Mouse (Mus musculus): Measurements from ENCODE around the gene Macf1.

The Macf1 gene

DNA sequence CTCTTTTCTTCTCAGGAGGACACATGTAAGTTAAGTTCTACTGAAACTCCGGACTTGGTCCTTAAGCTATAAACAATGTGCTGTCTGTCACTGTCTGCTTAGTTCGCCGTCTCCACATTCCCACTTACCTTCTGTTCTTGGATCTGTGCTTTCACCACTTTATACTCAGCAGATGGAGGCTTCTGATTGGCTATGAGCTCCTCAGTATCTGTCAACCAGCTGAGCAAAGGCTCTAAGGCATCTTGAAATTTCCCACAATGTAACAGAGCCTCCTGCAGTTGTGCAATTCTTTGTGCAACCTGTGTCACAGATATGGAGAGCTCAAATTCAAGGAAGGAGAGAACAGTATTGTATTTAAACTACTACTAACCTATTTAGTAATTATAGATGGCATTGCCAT, 282.9 kb downstream of the Macf1 start:
- no peak for DNase-seq

GRCm38 (mm10) chr4:123397643-123398434, 286.3 kb downstream of the Macf1 start:
- DNase-seq = no peak

DNA sequence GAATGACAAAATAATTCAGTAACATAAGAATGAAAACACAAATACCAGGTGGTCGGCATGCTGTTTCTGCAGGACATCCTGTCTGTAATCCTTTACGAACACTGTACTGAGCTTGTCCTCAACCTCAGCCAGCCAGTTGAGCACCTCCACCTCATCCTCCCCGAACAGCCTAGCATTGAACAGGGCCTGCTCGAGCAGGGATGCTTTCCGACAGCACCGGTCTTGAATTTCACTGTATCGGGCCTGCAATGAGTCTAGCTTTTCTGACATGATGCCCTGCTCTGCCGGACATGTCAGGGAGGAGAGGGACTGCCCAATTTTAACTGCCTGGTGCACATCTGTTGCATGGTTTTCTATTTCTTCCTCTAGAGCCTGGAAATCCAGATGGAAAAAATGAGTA, 287.1 kb downstream of the Macf1 start:
- DNase-seq = no peak

GRCm38 (mm10) chr4:123395435-123396000, 288.6 kb downstream of the Macf1 start:
- DNase-seq = peak in 1 of 2 experiments; percentile 17

DNA sequence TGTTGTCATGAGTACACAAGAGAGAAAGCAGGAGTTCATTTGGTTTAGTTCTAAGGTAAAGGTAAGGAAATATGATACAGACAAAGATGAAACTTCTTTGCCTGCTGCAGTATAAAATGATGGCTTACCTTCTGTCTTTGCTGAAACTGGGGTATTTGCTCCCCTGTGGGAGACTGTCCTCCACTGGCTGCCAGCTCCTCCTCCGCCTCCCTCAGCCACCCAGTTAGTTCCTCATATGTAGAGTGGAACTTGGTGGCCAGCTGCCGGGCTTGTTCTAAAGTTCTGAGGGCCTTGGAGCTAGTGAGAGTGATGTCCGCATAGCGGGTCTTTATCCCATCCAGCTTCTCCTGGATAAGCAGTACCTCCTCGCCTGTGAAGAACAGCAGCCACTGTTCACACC, 289.3 kb downstream of the Macf1 start:
- DNase-seq = no peak

DNA sequence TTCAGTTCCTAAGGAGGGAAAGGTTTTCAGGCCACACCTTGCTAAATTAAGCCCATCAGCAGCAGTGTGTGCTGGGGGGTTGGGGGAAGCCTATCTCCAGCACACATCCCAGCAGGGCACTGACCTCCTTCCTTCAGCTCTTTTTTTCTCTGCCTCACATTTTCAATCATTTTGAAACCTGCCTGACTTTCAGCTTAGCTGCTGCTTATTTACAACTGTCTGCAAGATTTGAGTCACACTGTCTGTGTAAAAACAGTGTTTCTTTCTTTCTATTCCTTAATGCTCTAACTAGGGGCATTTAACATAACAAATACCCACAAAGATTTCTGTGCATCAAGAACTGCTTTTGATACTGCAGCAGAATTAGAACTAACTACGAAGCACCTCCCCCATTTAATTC, 289.9 kb downstream of the Macf1 start:
- DNase-seq = no peak

- DNase-seq = no peak
Measured at GRCm38 (mm10) chr4:123393004-123393403, 291.2 kb downstream of the Macf1 start.

DNA sequence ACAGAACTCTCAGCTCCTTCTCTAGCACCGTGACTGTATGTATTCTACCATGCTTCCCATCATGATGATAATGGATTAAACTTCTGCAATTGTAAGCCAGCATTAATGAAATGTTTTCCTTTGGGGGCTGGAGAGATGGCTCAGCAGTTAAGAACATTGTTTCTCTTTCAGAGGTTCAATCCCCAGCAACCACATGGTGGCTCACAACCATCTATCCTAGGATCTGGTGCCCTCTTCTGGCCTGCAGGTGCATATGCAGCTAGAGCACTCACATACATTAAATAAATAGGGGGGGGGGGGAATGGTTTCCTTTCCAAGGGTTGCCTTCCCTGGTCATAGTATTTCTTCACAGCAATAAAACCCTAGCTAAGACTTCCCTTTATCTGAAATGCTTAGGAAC, 292.0 kb downstream of the Macf1 start:
- DNase-seq = no peak

DNA sequence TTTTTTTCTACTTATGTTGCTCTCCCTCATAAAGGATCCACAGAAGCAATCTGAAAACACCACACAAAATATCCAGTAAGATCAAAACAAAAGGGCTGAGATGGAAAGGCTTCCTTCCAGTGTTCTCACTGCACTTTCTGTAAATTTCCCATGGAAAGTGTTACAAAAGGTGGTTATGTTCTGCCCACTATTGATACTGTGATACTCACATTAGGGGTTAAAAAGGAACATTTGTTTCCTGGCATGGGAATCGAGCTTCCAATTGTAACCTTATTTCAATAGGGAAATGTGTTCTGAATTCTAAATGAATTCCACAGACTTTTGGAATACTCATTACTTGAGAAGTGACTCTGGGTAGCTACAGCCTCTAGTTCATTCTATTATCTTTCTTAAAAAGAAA, 299.1 kb downstream of the Macf1 start:
- DNase-seq = no peak

- no peak for DNase-seq
Measured at GRCm38 (mm10) chr4:123383173-123383572, 301.0 kb downstream of the Macf1 start.

GRCm38 (mm10) chr4:123382051-123382450, 302.1 kb downstream of the Macf1 start:
- peak in 1 of 2 experiments; percentile 44 for DNase-seq

DNA sequence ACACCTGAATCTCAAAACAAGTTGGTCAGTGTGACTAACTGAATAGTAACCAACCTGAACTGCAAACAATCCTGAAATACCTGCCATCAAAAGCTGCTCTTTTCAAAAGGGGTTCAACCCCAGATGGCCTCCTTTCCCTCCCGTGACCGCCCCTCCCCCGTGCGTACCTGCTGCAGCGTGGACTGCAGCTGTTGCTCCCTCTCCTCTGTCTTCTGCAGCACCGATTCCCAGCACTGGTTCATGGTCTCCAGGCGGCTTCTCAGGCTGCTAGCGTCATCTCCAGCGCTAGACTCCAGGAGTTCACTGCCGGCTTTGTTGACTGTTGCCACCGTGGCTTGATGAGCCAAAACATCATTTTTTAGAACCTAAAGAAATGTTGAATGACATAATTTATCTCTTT, 302.6 kb downstream of the Macf1 start:
- no peak for DNase-seq

DNA sequence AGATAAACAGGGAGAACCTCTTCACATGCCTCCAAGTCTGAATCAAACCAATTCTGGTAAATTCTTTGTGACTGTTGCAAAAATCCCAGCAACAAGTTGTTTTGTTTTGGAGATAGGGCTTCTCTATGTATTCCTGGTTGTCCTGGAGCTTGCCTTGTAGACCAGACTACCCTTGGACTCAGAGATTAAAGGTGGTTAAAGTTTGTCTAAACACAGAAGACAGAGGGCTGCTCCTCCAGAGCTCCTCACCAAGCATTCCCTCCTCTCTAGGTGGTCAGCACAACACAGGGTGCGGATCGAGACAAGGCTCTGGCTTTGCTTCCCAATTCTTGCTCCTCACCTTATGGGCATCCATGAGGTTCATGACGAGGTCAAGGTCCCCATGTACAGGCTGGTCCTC, 308.1 kb downstream of the Macf1 start:
- peak in 1 of 2 experiments; percentile 25 for DNase-seq

DNA sequence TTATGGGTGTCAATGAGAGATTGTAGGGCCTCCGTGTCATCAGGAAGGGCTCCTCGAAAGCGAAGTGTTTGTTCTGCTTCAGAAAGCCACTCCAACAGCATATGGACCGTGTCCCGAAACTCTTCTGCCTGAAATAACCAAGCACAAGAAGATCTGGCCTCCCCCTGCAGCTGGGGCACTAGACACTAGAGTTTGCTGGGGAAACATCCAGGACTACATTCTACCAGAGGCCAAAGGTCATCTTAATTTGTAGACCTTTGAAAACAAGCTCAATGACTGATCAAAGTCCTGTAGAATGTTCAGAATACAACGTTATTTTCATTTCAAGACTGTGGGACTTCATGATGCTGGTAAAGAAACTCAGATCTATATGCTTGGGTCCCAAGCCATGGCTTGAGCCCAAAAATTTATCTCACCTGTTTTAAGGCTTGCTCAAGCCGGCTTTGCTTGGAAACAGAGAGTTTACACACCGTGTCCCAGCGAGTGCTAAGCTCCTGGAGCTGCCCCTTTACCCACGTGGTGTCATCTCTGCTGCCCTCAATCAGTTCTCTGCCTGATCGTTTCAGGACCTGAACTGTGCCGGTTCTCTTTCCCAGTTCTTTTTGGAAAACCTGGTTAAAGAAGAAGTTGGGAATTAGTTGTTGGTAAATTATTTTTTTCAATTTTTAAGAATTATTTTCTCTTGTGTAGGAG, 309.7 kb downstream of the Macf1 start:
- DNase-seq = peak in 1 of 2 experiments; percentile 59

GRCm38 (mm10) chr4:123363555-123363954, 320.6 kb downstream of the Macf1 start:
- no peak for DNase-seq

DNA sequence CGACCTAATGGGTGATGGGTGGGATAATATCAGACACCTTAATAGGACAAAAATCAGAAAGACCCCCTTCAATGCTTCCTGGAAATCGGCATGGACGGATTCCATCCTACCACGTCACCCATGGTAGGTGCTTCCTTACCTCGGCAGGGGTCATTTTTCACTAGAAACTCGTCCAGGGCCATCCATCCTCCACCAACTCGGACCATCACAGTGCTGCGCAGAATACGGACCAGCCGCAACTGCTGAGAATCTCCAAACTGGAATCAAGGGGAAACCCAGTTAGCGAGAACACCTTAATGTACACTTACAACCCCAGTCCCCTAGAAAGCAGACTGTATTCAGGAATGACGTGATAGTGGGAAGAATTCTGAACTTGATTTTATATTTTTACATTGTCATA, 323.4 kb downstream of the Macf1 start:
- DNase-seq = no peak

- DNase-seq = no peak
Measured at GRCm38 (mm10) chr4:123358613-123359012, 325.5 kb downstream of the Macf1 start.

DNA sequence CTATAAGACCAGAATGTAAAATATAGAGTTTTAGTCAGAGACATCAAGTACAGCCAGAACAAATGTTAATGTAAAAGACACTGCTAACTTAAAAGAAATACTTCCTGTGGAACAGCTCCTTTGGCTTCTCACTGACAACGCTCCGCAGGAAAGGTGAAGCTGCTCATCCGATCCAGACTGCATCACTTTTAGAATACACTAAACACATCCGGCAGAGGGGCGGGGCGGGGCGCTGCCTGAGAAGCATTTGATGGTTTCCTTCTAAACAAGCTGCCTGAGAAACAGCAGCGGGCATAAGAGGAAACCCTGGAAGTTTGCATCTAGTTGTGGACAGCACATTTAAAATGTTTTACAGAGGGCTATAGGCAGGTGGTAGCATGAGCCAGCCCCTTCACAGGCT, 328.2 kb downstream of the Macf1 start:
- DNase-seq = no peak

- DNase-seq = no peak
Measured at GRCm38 (mm10) chr4:123353271-123353877, 330.8 kb downstream of the Macf1 start.

GRCm38 (mm10) chr4:123343471-123343789, 340.7 kb downstream of the Macf1 start:
- DNase-seq = peak in 1 of 2 experiments; percentile 6

GRCm38 (mm10) chr4:123342642-123343470, 341.3 kb downstream of the Macf1 start, which contains the start of gene Bmp8a:
Gene Bmp8a, minus strand, starts transcription at chr4:123343252.
- DNase-seq = peak; percentile 79 to 82

GRCm38 (mm10) chr4:123342091-123342641, 342.0 kb downstream of the Macf1 start:
- peak in 1 of 2 experiments; percentile 32 for DNase-seq
